Mouse (Mus musculus) kidney, embryonic 15.5 days (tissue): Measurements from ENCODE around the gene Fam208b. TPM values are rescaled to one million over a fixed set of nuclear protein-coding genes. Genes with fewer than 3 reads are reported as not detected.
A peak's percentile ranks its signal among the peaks of the same experiment; 100 is the strongest.

ENCODE experiments used
- ATAC-seq: fragments of 200-750 bp; cut with Nextera tagmentation; replicated peaks from 2 replicates; pipeline ENCODE4 v1.8.0; 2017; ENCODE audit warnings: moderate TSS enrichment; ENCODE audit not compliant: low FRiP score
- H3K27ac ChIP-seq: fragments of 300-500 bp; sonication (generic); 2 replicates; pipeline ENCODE4 v1.5.1; 2015; ENCODE audit warnings: mild to moderate bottlenecking, inconsistent platforms
- H3K27me3 ChIP-seq: fragments of 300-500 bp; sonication (generic); 2 replicates; pipeline ENCODE4 v1.6.1; 2015; ENCODE audit warnings: inconsistent platforms
- H3K36me3 ChIP-seq: fragments of 300-500 bp; sonication (generic); 2 replicates; pipeline ENCODE4 v1.6.1; 2015; ENCODE audit warnings: inconsistent platforms
- H3K4me1 ChIP-seq: fragments of 300-500 bp; sonication (generic); 2 replicates; pipeline ENCODE4 v1.6.1; 2015; ENCODE audit warnings: inconsistent platforms
- H3K4me2 ChIP-seq: fragments of 300-500 bp; sonication (generic); 2 replicates; pipeline ENCODE4 v1.6.1; 2015; ENCODE audit warnings: moderate library complexity, mild to moderate bottlenecking, inconsistent platforms
- H3K4me3 ChIP-seq: fragments of 300-500 bp; sonication (generic); replicated peaks from 2 replicates; pipeline ENCODE4 v1.5.1; 2015; ENCODE audit warnings: mild to moderate bottlenecking, inconsistent platforms
- H3K9ac ChIP-seq: fragments of 300-500 bp; sonication (generic); 2 replicates; pipeline ENCODE4 v1.6.1; 2015; ENCODE audit warnings: mild to moderate bottlenecking, inconsistent platforms
- H3K9me3 ChIP-seq: fragments of 300-500 bp; sonication (generic); replicated peaks from 2 replicates; pipeline ENCODE4 v1.6.1; 2016; ENCODE audit warnings: inconsistent platforms
- WGBS: fragments of 180-500 bp; shearing (Covaris S2); methylation state at CpG from one replicate; pipeline ENCODE4 v1.1.7; 2015; ENCODE audit warnings: mixed read lengths; 5-methylcytosine and 5-hydroxymethylcytosine counted together
- polyA plus RNA-seq: library from polyadenylated mRNA; unstranded; fragments of >200 nt; fragmentation: Nextera tagmentation; extraction: Ambion mirVana; gene quantifications from 2 replicates; pipeline ENCODE4 v1.2.1, GENCODE M21; 2015

The Fam208b gene
- polyA plus RNA-seq, 1 experiment from 2014 or later, result 16.7 TPM

- under 1% methylated on average over 47 of the region's 47 CpGs for WGBS
- Histone ChIP-seq H3K4me2 (peak within 1 kb of the TSS; percentile 80), H3K4me1 (peaks cover 9% of the 10 kb centered on the region; the same call in 1 of the 2 replicates), H3K9ac (peak within 1 kb of the TSS; percentile 71), H3K9me3 (no peaks in the 10 kb centered on the region), H3K27me3 (0 out of 2 replicates have a peak, but pooled peaks cover 2% of the 10 kb centered on the region), H3K27ac (peak within 1 kb of the TSS; percentile 42), H3K4me3 (peak within 1 kb of the TSS; percentile 78), H3K36me3 (no peaks in the 10 kb centered on the region)
- ATAC-seq, result peak; percentile 97
Measured at GRCm38 (mm10) chr13:3633895-3634811, 23.2 kb upstream of the Fam208b start, which contains the start of gene Asb13. TSS of gene Asb13 (plus strand) at chr13:3634032.

- 0 out of 2 replicates have a peak, but pooled peaks cover 2% of the 10 kb centered on the region for H3K27me3 ChIP-seq
- H3K4me2 ChIP-seq, result peak overlapping the region; percentile 80; the same call in 1 of the 2 replicates
- no peak overlapping the region for H3K4me3 ChIP-seq
- H3K9ac ChIP-seq, result no peak overlapping the region
- no peak overlapping the region for H3K27ac ChIP-seq
- WGBS, result 40% methylated on average over 6 of the region's 6 CpGs
- H3K4me1 ChIP-seq, result peaks cover 9% of the 10 kb centered on the region; the same call in 1 of the 2 replicates
- no peaks in the 10 kb centered on the region for H3K9me3 ChIP-seq
- H3K36me3 ChIP-seq, result no peaks in the 10 kb centered on the region
- no peak for ATAC-seq
Measured at GRCm38 (mm10) chr13:3633131-3633530, 22.2 kb upstream of the Fam208b start.

GRCm38 (mm10) chr13:3632551-3632950 is 21.6 kb upstream of the Fam208b start:
- H3K9me3 ChIP-seq, result no peaks in the 10 kb centered on the region
- 0 out of 2 replicates have a peak, but pooled peaks cover 2% of the 10 kb centered on the region for H3K27me3 ChIP-seq
- no peaks in the 10 kb centered on the region for H3K36me3 ChIP-seq
- H3K4me2 ChIP-seq, result no peak overlapping the region
- 87% methylated on average over 9 of the region's 9 CpGs for WGBS
- no peak for ATAC-seq
- H3K9ac ChIP-seq, result no peak overlapping the region
- H3K4me3 ChIP-seq, result no peak overlapping the region
- H3K4me1 ChIP-seq, result peaks cover 9% of the 10 kb centered on the region; the same call in 1 of the 2 replicates
- H3K27ac ChIP-seq, result no peak overlapping the region

- H3K27ac ChIP-seq, result no peak overlapping the region
- H3K4me3 ChIP-seq, result no peak overlapping the region
- H3K4me2 ChIP-seq, result no peak overlapping the region
- 11% methylated on average over 3 of the region's 3 CpGs for WGBS
- H3K9me3 ChIP-seq, result no peaks in the 10 kb centered on the region
- H3K4me1 ChIP-seq, result no peaks in the 10 kb centered on the region
- 0 out of 2 replicates have a peak, but pooled peaks cover 1% of the 10 kb centered on the region for H3K27me3 ChIP-seq
- ATAC-seq, result no peak
- no peak overlapping the region for H3K9ac ChIP-seq
- no peaks in the 10 kb centered on the region for H3K36me3 ChIP-seq
Measured at GRCm38 (mm10) chr13:3628102-3628501, 17.2 kb upstream of the Fam208b start.

- H3K4me3 ChIP-seq, result no peak overlapping the region
- H3K9me3 ChIP-seq, result no peaks in the 10 kb centered on the region
- WGBS, result 67% methylated on average over 3 of the region's 3 CpGs
- no peak for ATAC-seq
- no peaks in the 10 kb centered on the region for H3K4me1 ChIP-seq
- H3K36me3 ChIP-seq, result no peaks in the 10 kb centered on the region
- H3K27ac ChIP-seq, result no peak overlapping the region
- no peaks in the 10 kb centered on the region for H3K27me3 ChIP-seq
- no peak overlapping the region for H3K4me2 ChIP-seq
- H3K9ac ChIP-seq, result no peak overlapping the region
Measured at GRCm38 (mm10) chr13:3627139-3627538, 16.2 kb upstream of the Fam208b start.

- peak overlapping the region; percentile 95 for H3K27ac ChIP-seq
- H3K9me3 ChIP-seq, result 0 out of 2 replicates have a peak, but pooled peaks cover 3% of the 10 kb centered on the region
- H3K4me3 ChIP-seq, result peak overlapping the region; percentile 97
- no peaks in the 10 kb centered on the region for H3K27me3 ChIP-seq
- under 1% methylated on average over 40 of the region's 50 CpGs for WGBS
- peak overlapping the region; percentile 81 for H3K9ac ChIP-seq
- H3K4me1 ChIP-seq, result no peaks in the 10 kb centered on the region
- no peaks in the 10 kb centered on the region for H3K36me3 ChIP-seq
- peak overlapping the region; percentile 75 for H3K4me2 ChIP-seq
- ATAC-seq, result peak; percentile 63
Measured at GRCm38 (mm10) chr13:3610118-3610794, 652 bp downstream of the Fam208b start.

- WGBS, result 19% methylated on average over 8 of the region's 8 CpGs
- peak overlapping the region; percentile 81 for H3K9ac ChIP-seq
- ATAC-seq, result no peak
Measured at GRCm38 (mm10) chr13:3609780-3610117, 1.2 kb downstream of the Fam208b start.

GRCm38 (mm10) chr13:3596232-3596631 is 14.7 kb downstream of the Fam208b start:
- no peaks in the 10 kb centered on the region for H3K9me3 ChIP-seq
- no peaks in the 10 kb centered on the region for H3K27me3 ChIP-seq
- H3K4me2 ChIP-seq, result no peak overlapping the region
- H3K27ac ChIP-seq, result no peak overlapping the region
- WGBS, result 93% methylated on average over 6 of the region's 6 CpGs
- no peaks in the 10 kb centered on the region for H3K4me1 ChIP-seq
- H3K36me3 ChIP-seq, result peaks cover 60% of the 10 kb centered on the region
- ATAC-seq, result no peak
- no peak overlapping the region for H3K4me3 ChIP-seq
- no peak overlapping the region for H3K9ac ChIP-seq

More at GRCm38 (mm10) chr13:3609780-3610117, 1.2 kb downstream of the Fam208b start:
- Histone ChIP-seq H3K4me1 (no peaks in the 10 kb centered on the region), H3K4me3 (peak overlapping the region; percentile 97), H3K27me3 (no peaks in the 10 kb centered on the region), H3K4me2 (peak overlapping the region; percentile 75), H3K36me3 (no peaks in the 10 kb centered on the region), H3K27ac (peak overlapping the region; percentile 95; the same call in 1 of the 2 replicates), H3K9me3 (0 out of 2 replicates have a peak, but pooled peaks cover 3% of the 10 kb centered on the region)

GRCm38 (mm10) chr13:3594311-3594710 is 16.6 kb downstream of the Fam208b start:
- Histone ChIP-seq H3K27me3 (no peaks in the 10 kb centered on the region), H3K9ac (no peak overlapping the region), H3K4me3 (no peak overlapping the region), H3K27ac (no peak overlapping the region), H3K36me3 (peaks cover 69% of the 10 kb centered on the region), H3K9me3 (no peaks in the 10 kb centered on the region), H3K4me2 (no peak overlapping the region), H3K4me1 (no peaks in the 10 kb centered on the region)
- WGBS, result 89% methylated on average over 1 of the region's 1 CpGs
- ATAC-seq, result no peak

- H3K27ac ChIP-seq, result no peak overlapping the region
- no peaks in the 10 kb centered on the region for H3K4me1 ChIP-seq
- H3K27me3 ChIP-seq, result no peaks in the 10 kb centered on the region
- no peak overlapping the region for H3K4me2 ChIP-seq
- 86% methylated on average over 3 of the region's 3 CpGs for WGBS
- ATAC-seq, result no peak
- H3K9me3 ChIP-seq, result no peaks in the 10 kb centered on the region
- H3K4me3 ChIP-seq, result no peak overlapping the region
- H3K36me3 ChIP-seq, result peaks cover 65% of the 10 kb centered on the region
- no peak overlapping the region for H3K9ac ChIP-seq
Measured at GRCm38 (mm10) chr13:3590789-3591188, 20.1 kb downstream of the Fam208b start.

- H3K27me3 ChIP-seq, result no peaks in the 10 kb centered on the region
- H3K9me3 ChIP-seq, result no peaks in the 10 kb centered on the region
- H3K9ac ChIP-seq, result no peak overlapping the region
- no peaks in the 10 kb centered on the region for H3K4me1 ChIP-seq
- no peak overlapping the region for H3K4me2 ChIP-seq
- peaks cover 85% of the 10 kb centered on the region for H3K36me3 ChIP-seq
- H3K27ac ChIP-seq, result no peak overlapping the region
- H3K4me3 ChIP-seq, result no peak overlapping the region
- 80% methylated on average over 2 of the region's 2 CpGs for WGBS
- no peak for ATAC-seq
Measured at GRCm38 (mm10) chr13:3563953-3564352, 47.0 kb downstream of the Fam208b start.

- Histone ChIP-seq H3K4me3 (no peak overlapping the region), H3K9me3 (no peaks in the 10 kb centered on the region), H3K9ac (no peak overlapping the region), H3K27me3 (no peaks in the 10 kb centered on the region), H3K4me1 (no peaks in the 10 kb centered on the region), H3K36me3 (peaks cover 85% of the 10 kb centered on the region), H3K4me2 (no peak overlapping the region), H3K27ac (no peak overlapping the region)
- 89% methylated on average over 1 of the region's 1 CpGs for WGBS
- ATAC-seq, result no peak
Measured at GRCm38 (mm10) chr13:3563130-3563529, 47.8 kb downstream of the Fam208b start.
